Mouse (Mus musculus): ENCODE data around the gene Mef2d. TPM values are rescaled to one million over a fixed set of nuclear protein-coding genes. Genes with fewer than 3 reads are reported as not detected.
A peak's percentile ranks its signal among the peaks of the same experiment; 100 is the strongest.

The Mef2d gene
- total RNA-seq (2021), result 100 to 1,000 TPM; 148 to 163 TPM
- long read RNA-seq, experiment 1, full-length matches to known transcripts, result 18 of 177 reads
- long read RNA-seq, experiment 1, partial matches to known transcripts, result 96 of 177 reads
- long read RNA-seq, experiment 1, other reads (novel, unspliced or antisense), result 63 of 177 reads
- long read RNA-seq, experiment 2, full-length matches to known transcripts, result 11 of 164 reads
- long read RNA-seq, experiment 2, partial matches to known transcripts, result 95 of 164 reads
- long read RNA-seq, experiment 2, other reads (novel, unspliced or antisense), result 58 of 164 reads

- peak; percentile 96 for DNase-seq
Observed at GRCm38 (mm10) chr3:88141787-88142523, at the start of gene Mef2d. TSS of gene Mef2d (plus strand) at chr3:88142372.

GRCm38 (mm10) chr3:88094126-88094525 lies 48.0 kb upstream of the Mef2d start:
- no peak for DNase-seq

GRCm38 (mm10) chr3:88097666-88098065 lies 44.5 kb upstream of the Mef2d start:
- no peak for DNase-seq

GRCm38 (mm10) chr3:88100251-88100650 lies 41.9 kb upstream of the Mef2d start:
- DNase-seq, result no peak

GRCm38 (mm10) chr3:88101736-88102135 lies 40.4 kb upstream of the Mef2d start:
- DNase-seq, result no peak

- DNase-seq, result no peak
Observed at GRCm38 (mm10) chr3:88102196-88102595, 40.0 kb upstream of the Mef2d start.

GRCm38 (mm10) chr3:88102611-88103010 lies 39.6 kb upstream of the Mef2d start:
- DNase-seq, result no peak

- no peak for DNase-seq
Observed at GRCm38 (mm10) chr3:88106126-88106525, 36.0 kb upstream of the Mef2d start.

GRCm38 (mm10) chr3:88109126-88109525 lies 33.0 kb upstream of the Mef2d start:
- no peak for DNase-seq

- DNase-seq, result no peak
Observed at GRCm38 (mm10) chr3:88114396-88114795, 27.8 kb upstream of the Mef2d start.

- no peak for DNase-seq
Observed at GRCm38 (mm10) chr3:88120117-88120651, 22.0 kb upstream of the Mef2d start.

GRCm38 (mm10) chr3:88121164-88122131 lies 20.7 kb upstream of the Mef2d start:
- no peak for DNase-seq

- DNase-seq, result no peak
Observed at GRCm38 (mm10) chr3:88125195-88125594, 17.0 kb upstream of the Mef2d start.

- no peak for DNase-seq
Observed at GRCm38 (mm10) chr3:88126181-88126580, 16.0 kb upstream of the Mef2d start.

- no peak for DNase-seq
Observed at GRCm38 (mm10) chr3:88127636-88128035, 14.5 kb upstream of the Mef2d start.

GRCm38 (mm10) chr3:88128056-88128455 lies 14.1 kb upstream of the Mef2d start:
- no peak for DNase-seq

GRCm38 (mm10) chr3:88129006-88129405 lies 13.2 kb upstream of the Mef2d start:
- DNase-seq, result no peak

- DNase-seq, result no peak
Observed at GRCm38 (mm10) chr3:88131071-88131470, 11.1 kb upstream of the Mef2d start.

GRCm38 (mm10) chr3:88132492-88132891 lies 9.7 kb upstream of the Mef2d start:
- no peak for DNase-seq

- peak; percentile 49 for DNase-seq
Observed at GRCm38 (mm10) chr3:88133187-88133771, 8.9 kb upstream of the Mef2d start.

GRCm38 (mm10) chr3:88136346-88136745 lies 5.8 kb upstream of the Mef2d start:
- DNase-seq, result no peak

- DNase-seq, result no peak
Observed at GRCm38 (mm10) chr3:88136945-88137494, 5.2 kb upstream of the Mef2d start.

Measured in gastrocnemius, postnatal 10 days (tissue).